Mouse (Mus musculus): ENCODE data around the gene Erich3.

Erich3 gene

DNA sequence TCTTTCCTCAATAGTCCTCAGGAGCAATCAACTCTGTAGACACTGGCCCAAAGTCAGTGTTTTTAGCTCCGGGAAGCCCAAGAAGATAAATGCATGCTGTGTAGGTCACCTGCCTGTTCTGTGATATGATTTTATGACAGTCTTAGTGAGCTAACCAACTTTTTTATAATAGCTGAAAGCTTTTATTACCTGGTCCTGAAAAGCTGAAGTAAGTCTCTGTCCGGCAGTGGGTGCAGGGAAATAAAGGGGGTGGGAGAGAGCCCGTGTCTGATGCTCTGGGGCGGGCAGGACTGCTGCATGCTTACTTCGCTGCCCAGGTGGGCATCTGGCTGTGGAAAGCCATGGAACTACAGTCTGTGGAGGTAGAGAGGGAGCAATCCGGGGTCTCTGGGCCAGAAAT lies 6.9 kb downstream of the Erich3 start:
- no peak for ATAC-seq (ENCODE audit: insufficient number of reproducible peaks, low FRiP score, low TSS enrichment)

DNA sequence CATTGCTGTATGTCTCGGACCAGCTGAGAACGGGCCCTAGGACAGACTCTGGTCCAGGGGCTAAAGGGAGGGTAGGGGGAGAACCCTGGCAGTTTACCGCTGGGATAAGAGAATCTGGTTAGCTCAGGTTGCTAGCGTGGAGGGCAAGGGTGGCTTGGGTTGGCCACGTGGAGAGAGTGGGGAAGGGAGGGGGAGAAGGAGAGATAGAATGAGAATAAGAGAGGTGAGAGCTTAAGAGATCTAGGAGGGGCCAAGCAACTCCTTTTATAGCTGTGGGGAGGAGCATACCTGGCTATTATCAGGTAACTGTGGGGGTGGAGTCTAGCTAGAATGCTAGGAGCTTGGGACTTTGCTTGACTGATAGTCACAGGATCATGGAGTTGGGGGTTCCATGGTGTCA lies 7.4 kb downstream of the Erich3 start:
- no peak for ATAC-seq (ENCODE audit: insufficient number of reproducible peaks, low FRiP score, low TSS enrichment)

DNA sequence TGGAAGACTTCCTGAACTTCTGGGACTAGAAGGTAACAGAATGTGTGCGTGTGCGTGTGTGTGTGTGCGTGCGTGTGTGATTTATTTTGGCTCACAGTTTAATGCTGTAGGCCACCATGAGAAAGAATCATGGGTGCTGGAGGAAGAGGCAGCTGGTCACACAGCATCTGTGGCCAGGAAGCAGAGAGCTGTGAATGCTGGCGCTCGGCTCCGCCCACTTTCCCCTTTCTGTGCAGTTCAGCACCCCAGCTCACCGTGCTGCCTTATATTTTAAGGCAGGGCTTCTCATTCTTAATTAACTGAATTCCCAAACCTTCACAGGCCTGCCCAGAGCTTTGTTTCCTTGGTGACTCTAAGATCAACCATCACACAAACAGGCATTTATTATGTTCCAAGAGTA lies 9.7 kb downstream of the Erich3 start:
- ATAC-seq (ENCODE audit: insufficient number of reproducible peaks, low FRiP score, low TSS enrichment), result no peak

DNA sequence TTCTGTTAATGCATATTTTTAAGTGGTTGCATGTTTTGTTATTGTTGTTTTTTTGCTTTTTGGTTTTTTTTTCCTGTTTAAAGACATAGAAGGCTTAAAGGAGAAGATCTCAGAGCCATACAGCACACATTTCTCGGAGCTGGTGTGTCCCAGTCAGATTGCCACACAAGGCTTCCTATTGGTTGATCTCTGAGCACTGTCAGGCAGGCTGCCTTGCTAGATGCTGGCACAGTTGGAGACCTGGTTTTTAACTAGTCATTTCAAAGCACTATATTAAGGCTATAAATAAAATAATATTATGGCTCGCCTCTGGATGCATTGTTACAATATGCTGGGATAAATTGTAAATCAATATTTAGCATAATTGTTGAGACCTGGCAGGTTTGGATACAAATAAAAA lies 18.9 kb downstream of the Erich3 start:
- no peak for ATAC-seq (ENCODE audit: insufficient number of reproducible peaks, low FRiP score, low TSS enrichment)

DNA sequence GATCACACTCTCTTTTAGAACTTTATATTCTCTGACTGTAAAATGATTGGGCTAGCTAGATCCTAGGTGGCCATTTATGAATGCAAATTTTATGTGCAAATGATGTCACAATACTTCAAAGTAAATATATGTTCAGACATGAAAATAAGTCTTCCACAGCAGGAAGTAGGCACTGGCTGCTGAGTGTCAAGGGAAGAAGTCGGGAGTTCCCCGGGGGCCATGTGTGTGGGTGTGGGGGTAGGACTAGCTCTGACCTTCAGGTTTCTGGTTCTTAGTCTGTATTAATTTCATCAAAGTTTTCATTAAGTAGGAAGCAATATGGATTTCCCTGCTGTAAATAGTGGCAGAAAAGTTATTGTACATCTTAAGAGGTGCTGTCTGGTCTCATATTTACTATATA lies 20.0 kb downstream of the Erich3 start:
- ATAC-seq (ENCODE audit: insufficient number of reproducible peaks, low FRiP score, low TSS enrichment), result no peak

DNA sequence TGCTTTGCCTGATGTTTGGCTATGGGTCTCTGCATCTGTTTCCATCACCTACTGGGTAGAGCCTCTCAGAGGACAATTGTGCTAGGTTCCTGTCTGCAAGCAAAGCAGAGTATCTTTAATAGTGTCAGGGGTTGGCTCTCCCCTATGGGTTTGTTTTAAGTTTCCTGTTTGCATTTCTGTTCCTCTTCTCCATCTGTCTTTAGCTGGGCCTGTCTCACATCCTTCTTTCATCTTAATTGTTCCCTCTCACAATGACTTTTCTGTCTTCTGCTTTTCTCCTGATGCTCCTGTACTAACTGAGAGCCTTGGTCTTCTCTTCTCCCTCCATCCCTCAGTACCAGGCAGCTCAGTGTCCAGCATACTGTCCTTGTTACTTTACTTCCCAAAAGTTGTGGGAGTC lies 26.6 kb downstream of the Erich3 start:
- no peak for ATAC-seq (ENCODE audit: insufficient number of reproducible peaks, low FRiP score, low TSS enrichment)

DNA sequence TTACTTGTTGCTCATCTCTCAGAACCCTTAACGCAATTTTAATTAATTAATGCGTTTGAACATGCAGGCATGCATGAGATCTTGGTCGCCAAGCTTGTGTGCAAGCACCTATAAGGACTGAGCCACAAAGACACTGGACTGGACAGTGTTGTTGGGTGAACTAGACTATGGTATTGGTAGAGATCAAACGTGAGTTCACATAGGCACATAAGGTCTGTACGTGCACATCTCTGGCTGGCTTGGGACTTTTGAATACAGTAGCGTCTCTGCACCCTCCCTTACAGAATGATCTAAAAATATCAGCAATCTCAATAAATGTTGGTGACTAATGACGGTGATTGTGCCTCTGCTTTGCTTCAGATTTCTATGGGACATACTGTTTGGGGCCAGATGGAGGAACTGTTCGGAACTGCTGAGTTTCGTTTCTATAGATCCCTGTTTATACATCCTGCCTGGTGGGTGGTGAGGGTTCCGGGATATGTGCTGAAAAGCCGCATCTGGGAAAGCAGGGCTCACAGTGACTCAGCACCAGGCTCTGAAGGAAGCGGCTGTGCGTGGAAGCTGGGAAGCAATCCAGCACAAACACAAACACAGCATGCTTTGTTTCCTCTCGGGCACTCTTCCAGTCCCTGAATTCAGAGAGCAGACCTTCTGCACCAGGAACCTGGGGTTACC lies 28.4 kb downstream of the Erich3 start:
- ATAC-seq (ENCODE audit: insufficient number of reproducible peaks, low FRiP score, low TSS enrichment), result peak; percentile 83

DNA sequence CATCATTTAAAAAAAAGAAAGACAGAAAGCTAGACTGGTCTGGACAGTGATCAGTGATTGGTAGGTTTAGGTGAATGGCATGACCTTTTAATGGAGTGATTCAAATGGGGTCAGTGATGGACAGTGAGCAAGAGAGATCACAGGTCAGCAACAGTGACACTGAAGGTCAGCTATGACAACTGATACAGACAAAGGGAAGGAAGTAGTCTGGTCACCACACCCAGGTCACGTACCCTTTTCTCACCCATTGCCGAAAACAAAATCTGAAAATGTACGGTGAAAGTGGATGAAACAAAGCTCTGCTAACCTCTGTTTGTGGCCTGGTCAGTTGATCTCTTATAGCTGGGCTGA lies 28.9 kb downstream of the Erich3 start:
- no peak; the same call in 1 of the 2 replicates for ATAC-seq (ENCODE audit: insufficient number of reproducible peaks, low FRiP score, low TSS enrichment)

DNA sequence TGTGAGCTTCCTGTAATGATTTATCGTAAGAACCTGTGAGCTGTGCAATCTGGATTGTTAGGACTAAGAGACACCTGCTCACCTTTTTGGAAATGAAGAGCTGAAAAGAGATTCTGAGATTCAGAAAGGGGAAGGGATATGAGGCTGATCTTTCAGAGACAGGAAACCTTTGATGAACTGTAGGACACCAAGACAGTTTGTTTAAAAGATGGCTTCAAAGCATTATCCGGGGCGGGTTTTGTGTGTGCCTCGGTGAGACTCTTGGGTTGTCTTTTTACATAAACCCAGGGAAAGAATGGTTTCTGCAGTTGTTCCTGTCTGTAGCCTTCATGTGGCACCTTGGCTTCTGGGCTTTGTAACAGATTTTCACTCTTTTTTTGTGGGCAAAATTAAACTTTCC lies 30.2 kb downstream of the Erich3 start:
- no peak for ATAC-seq (ENCODE audit: insufficient number of reproducible peaks, low FRiP score, low TSS enrichment)

DNA sequence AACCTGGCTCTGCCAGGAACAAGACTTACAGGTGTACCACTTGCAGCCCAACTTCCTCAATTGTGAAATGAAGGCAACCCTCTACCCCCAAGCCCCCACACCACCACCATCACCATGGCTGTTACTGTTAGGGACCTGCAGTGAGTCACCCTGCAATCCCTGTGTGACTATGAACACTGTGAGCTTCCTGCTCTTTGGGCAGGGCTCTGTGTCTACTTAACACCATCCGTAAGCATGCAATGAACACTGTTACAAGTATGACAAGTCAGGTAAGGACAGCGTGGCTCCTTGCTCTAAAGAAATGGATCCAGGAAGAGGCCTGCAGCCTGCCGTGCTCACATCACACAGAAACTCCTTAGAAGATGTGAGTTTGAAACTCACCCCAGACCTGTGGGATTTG lies 33.0 kb downstream of the Erich3 start:
- no peak for ATAC-seq (ENCODE audit: insufficient number of reproducible peaks, low FRiP score, low TSS enrichment)

DNA sequence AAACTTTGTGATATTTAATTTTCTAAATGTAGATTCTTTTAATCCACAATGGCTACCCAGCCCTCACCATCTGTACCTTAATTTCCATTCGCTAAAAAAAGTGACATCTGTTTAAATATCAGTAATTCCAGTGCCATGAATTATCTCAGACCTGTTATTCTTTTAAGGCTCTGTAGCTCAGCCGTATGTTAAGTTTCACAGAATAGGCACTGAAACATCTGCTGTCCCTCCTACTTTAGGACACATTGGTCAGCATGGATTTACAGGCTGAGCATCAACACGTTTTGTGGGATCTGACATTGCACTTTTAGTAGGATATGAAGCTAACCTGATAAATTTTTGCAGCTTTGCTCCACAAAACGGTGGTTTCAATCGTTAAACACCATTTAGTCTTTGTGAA lies 35.2 kb downstream of the Erich3 start:
- no peak for ATAC-seq (ENCODE audit: insufficient number of reproducible peaks, low FRiP score, low TSS enrichment)

DNA sequence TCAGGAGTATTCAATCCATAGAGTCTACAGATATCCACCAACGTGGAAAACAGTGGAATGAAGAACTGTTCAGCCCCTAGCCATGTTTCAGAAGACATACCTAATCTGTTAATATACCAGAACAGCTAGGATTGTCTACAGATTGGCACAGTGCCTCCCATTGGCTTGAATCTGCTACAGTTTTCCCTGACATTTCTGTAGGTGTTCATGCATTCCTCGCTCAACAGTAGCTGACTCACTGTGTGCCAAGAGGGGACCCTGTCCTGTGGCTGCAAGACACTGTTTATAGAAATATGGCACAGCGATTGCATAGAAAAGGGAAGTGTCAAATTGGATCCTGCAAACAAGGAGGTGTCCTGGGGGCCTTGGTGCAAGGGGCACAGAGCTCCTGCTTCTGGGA lies 36.6 kb downstream of the Erich3 start:
- no peak for ATAC-seq (ENCODE audit: insufficient number of reproducible peaks, low FRiP score, low TSS enrichment)

DNA sequence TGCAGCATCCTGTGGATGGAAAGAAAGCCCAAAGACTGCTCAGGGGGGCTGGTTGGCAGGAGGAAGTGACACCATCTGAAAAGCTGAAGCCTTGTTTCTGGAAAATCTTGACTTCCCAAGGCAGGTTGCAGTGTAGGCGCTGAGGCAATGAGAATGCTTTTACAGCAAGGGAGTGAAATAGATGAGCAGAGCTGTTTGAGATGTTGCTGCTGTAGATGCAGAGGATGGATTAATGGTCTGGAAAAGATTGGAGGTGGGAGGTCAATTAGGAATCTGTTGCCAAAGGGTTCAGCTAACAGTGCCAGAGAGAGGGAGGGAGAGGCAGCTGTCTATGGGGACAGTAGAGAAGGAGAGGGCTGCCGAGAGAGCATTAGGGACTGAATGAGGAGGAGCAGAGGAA lies 37.1 kb downstream of the Erich3 start:
- ATAC-seq (ENCODE audit: insufficient number of reproducible peaks, low FRiP score, low TSS enrichment), result no peak

DNA sequence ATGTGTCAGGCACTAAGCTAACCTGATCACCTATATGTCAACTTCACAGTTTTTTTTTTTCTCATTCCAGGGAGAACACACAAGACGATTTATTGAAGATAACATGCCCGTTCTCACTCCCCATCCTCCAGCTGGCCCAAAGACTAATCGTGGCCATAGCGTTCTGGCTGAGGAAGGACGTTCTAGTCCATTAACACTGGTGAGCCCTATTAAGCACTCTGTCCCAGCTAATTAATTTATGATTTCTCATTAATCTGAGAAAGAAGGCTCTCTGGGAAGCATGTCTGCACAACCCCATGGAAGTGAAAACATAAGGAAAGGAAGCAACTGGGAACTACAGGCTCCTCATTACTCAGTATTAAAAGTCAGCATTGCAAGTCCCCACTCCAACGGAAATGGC lies 41.1 kb downstream of the Erich3 start:
- ATAC-seq (ENCODE audit: insufficient number of reproducible peaks, low FRiP score, low TSS enrichment), result no peak

DNA sequence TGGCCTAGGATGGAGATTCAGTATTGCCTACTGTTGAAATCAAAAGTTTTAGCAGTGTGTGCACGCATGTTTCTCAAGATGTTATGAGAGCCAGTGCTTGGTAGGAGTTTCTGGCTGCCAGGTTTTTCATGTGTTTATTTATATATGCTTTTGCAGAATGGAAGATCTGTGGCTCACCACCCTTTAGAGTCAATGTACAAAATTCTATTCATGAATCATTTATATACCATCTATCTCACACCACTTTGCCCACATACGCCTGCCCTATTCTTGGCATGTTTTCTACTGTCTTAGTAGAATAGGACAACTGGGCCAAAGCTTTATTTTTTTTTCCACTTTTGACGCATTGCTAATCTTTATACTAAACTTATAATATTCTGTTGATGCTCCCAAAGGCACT lies 44.5 kb downstream of the Erich3 start:
- no peak for ATAC-seq (ENCODE audit: insufficient number of reproducible peaks, low FRiP score, low TSS enrichment)

DNA sequence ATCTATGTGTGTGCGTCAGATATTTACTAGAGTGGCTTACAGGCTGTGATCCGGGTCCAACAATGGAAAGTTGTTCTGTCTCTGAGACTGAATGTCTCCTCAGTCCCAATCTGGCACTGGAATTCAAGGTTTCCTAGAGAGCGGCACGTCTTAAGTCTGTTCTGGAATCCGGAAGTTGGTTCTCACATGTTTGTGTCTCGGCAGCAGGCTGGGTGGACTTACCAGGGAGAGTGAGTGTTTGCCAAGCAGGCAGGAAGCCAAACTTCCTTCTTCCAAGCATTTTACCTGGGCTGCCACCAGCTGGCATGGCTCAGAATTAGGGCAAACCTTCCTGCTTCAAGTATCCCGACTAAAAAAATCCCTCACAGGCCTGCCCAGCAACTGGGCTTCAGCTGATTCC lies 59.5 kb downstream of the Erich3 start:
- ATAC-seq (ENCODE audit: insufficient number of reproducible peaks, low FRiP score, low TSS enrichment), result peak; percentile 62

DNA sequence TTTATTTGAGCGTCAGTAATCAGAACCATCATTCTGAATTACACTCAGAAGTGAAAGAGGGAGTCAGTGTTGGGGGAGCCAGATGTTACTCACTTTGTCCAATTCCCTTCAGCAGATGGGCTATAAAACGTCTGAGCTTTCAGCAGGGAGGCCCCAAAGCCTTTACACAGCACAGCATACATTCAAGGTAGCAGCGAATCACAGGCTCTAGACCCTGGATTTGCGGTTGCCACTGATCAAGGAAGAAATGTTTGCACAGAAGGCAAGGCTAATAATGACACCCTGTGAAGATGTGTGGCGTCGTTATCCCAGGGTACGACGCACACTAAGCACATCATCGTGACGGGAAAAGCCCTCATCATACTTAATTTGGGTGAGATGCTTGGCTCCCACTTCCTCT lies 67.8 kb downstream of the Erich3 start:
- no peak for ATAC-seq (ENCODE audit: insufficient number of reproducible peaks, low FRiP score, low TSS enrichment)

DNA sequence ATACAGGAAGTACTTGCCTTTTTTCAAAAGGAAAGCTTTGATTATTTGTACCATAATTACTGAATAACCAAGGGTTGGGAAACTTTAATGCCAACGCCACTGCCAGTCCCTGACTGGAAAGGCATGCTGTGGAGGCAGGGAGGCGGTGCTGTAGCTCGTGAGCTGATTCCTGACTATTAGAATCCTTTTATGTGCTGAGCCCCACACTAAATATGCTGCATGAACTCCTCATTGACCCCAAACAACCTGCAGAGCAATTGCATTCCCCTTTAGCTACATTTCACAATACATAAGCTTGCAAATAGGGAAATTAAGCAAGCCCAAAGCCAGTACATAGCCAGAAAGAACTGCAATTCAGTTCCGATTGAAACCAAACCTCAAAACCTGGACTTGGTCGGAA lies 77.8 kb downstream of the Erich3 start:
- ATAC-seq (ENCODE audit: insufficient number of reproducible peaks, low FRiP score, low TSS enrichment), result no peak

DNA sequence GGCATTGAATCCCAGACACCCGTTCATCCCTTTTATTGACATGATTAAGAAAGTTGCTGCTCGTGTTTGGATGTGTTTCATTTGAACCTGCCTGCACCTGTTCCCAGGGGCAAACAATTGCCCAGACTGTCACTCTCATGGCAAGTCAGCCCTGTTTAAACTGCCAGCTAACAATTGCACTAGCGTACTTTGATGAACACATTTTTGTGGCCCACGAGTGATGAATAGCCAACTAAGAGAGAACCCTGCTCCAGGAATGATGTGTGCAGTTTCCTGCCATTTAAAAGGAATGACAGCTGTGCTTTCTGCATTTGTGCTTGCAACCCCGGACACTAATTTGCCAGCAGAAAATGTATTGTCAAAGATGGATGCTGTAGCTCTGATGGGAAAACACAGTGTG lies 79.3 kb downstream of the Erich3 start:
- ATAC-seq (ENCODE audit: insufficient number of reproducible peaks, low FRiP score, low TSS enrichment), result no peak

DNA sequence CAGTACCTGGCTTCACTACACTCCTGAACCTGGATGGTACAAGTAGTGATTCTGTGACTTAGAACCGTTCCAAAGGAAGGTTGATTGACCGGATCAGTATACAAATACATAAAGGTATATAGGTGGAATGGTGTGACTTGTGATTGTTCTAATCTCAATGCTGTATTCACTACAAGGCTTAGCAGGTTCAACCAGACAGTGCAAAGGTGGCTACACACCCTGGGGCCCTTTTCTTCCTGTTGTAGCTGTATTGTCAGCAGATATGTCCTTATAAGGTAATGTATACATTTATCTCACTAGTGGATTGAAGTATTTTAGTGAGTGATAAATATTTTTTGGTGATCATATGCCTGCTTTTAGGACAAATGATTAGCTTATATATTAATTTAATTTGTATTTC lies 80.7 kb downstream of the Erich3 start:
- ATAC-seq (ENCODE audit: insufficient number of reproducible peaks, low FRiP score, low TSS enrichment), result no peak

DNA sequence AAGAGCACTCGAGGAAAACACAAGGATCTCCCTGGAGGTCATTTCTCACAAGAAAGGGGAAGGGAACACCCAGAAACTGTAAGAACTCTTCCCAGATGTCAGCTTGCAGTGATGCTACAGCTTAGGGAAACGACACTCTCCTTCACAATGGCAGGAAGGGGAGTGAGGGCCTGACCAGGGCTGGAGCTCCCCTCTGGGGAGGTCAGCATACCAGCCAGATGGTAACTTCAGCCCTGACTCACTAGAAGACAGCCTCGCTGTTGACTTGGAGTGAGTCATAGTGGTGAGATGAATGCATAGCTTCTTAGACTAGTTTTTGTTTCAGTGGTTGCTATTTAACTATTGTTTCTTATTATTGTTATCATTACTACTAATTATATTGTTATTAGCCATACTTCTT lies 90.8 kb downstream of the Erich3 start:
- no peak for ATAC-seq (ENCODE audit: insufficient number of reproducible peaks, low FRiP score, low TSS enrichment)

DNA sequence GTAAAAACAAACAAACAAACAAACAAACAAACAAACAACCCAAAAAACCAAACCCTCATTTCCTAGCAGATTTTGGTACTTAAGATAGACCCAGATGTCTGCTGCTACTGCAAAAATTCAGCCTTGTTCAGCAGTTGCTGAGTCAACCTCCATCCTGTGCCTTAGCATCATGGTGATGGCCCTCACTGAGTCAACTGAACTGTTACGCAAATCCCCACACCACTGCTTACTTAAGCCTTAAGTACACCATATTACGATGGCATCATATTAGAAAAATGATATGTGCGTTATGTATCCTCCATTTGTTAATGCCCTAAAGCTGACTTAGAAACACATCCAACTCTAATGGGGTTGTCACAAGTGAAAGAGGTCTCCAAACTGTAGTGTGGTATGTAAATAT lies 91.6 kb downstream of the Erich3 start:
- ATAC-seq (ENCODE audit: insufficient number of reproducible peaks, low FRiP score, low TSS enrichment), result no peak

DNA sequence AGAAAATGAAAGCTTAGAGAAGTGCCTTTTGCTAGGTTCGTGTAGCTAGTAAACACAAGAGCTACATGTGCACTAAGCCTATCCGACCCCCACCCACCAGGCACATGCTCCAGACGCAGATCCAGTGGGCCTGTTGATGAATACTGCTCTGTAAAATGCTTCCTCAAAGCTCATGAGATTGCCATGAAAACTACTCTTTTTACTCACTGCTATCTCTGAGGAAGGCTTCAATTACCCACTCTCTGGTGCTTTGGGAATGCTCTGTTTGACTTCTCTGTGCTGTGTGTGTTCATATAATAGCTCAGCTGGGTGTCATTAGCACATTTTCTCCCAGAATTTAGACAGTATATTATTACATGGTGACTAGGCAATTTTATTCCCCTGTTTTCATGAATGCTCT lies 94.4 kb downstream of the Erich3 start:
- no peak for ATAC-seq (ENCODE audit: insufficient number of reproducible peaks, low FRiP score, low TSS enrichment)

All from cerebellum, adult (tissue).